Mouse (Mus musculus): Measurements from ENCODE around the gene Vipas39. TPM values are rescaled to one million over a fixed set of nuclear protein-coding genes. Genes with fewer than 3 reads are reported as not detected.

Gene Vipas39
- polyA plus RNA-seq, 1 experiment: 23.7 TPM

- Histone ChIP-seq H3K4me3 (replicated peaks; ENCODE audit: control insufficient read depth, low read depth, low read length) (no peak overlapping the region), H3K27ac (ENCODE audit: control insufficient read depth, insufficient read depth, low read depth, low read length, poor library complexity) (no peak overlapping the region), H3K4me1 (ENCODE audit: control insufficient read depth, insufficient read depth, low read length) (no peaks in the 10 kb centered on the region; the same call in 1 of the 2 replicates)
- 59% methylated on average over 6 of the region's 6 CpGs for WGBS
- TF ChIP-seq POLR2A (IDR thresholded peaks at IDR 0.05; ENCODE audit: borderline replicate concordance, control insufficient read depth, low read depth, low read length) (no peak), CTCF (IDR thresholded peaks at IDR 0.05; ENCODE audit: control insufficient read depth, insufficient read depth, low read length) (no peak)
Observed at GRCm38 (mm10) chr12:87198792-87199191, 67.3 kb downstream of the Vipas39 start.

- no peak overlapping the region for H3K27ac ChIP-seq (ENCODE audit: control insufficient read depth, insufficient read depth, low read depth, low read length, poor library complexity)
Observed at GRCm38 (mm10) chr12:87196310-87196709, 69.7 kb downstream of the Vipas39 start.

GRCm38 (mm10) chr12:87195069-87195468 lies 71.0 kb downstream of the Vipas39 start:
- TF ChIP-seq CTCF (IDR thresholded peaks at IDR 0.05; ENCODE audit: control insufficient read depth, insufficient read depth, low read length) (no peak), POLR2A (IDR thresholded peaks at IDR 0.05; ENCODE audit: borderline replicate concordance, control insufficient read depth, low read depth, low read length) (no peak)
- Histone ChIP-seq H3K27ac (ENCODE audit: control insufficient read depth, insufficient read depth, low read depth, low read length, poor library complexity) (no peak overlapping the region), H3K4me1 (ENCODE audit: control insufficient read depth, insufficient read depth, low read length) (peaks cover 2% of the 10 kb centered on the region; the same call in 1 of the 2 replicates), H3K4me3 (replicated peaks; ENCODE audit: control insufficient read depth, low read depth, low read length) (no peak overlapping the region)
- 88% methylated on average over 1 of the region's 1 CpGs for WGBS

More at GRCm38 (mm10) chr12:87196310-87196709, 69.7 kb downstream of the Vipas39 start:
- H3K4me3 ChIP-seq (replicated peaks; ENCODE audit: control insufficient read depth, low read depth, low read length): no peak overlapping the region
- TF ChIP-seq POLR2A (IDR thresholded peaks at IDR 0.05; ENCODE audit: borderline replicate concordance, control insufficient read depth, low read depth, low read length) (no peak), CTCF (IDR thresholded peaks at IDR 0.05; ENCODE audit: control insufficient read depth, insufficient read depth, low read length) (no peak)
- H3K4me1 ChIP-seq (ENCODE audit: control insufficient read depth, insufficient read depth, low read length): peaks cover 2% of the 10 kb centered on the region; the same call in 1 of the 2 replicates

GRCm38 (mm10) chr12:87193008-87193407 lies 73.0 kb downstream of the Vipas39 start:
- Histone ChIP-seq H3K4me3 (replicated peaks; ENCODE audit: control insufficient read depth, low read depth, low read length) (no peak overlapping the region), H3K27ac (ENCODE audit: control insufficient read depth, insufficient read depth, low read depth, low read length, poor library complexity) (no peak overlapping the region; the same call in none of the 2 replicates), H3K4me1 (ENCODE audit: control insufficient read depth, insufficient read depth, low read length) (peaks cover 2% of the 10 kb centered on the region; the same call in 1 of the 2 replicates)
- WGBS: 28% methylated on average over 3 of the region's 3 CpGs
- TF ChIP-seq CTCF (IDR thresholded peaks at IDR 0.05; ENCODE audit: control insufficient read depth, insufficient read depth, low read length) (no peak), POLR2A (IDR thresholded peaks at IDR 0.05; ENCODE audit: borderline replicate concordance, control insufficient read depth, low read depth, low read length) (no peak)

Other genes with a start within 250 kb of the Vipas39 start
- gene Tmem63c, start 244.9 kb downstream of the Vipas39 start, polyA plus RNA-seq (2011; ENCODE audit: insufficient read depth, insufficient read length, low replicate concordance, missing spikeins): not detected in 2 replicates
- gene Ngb, start 163.7 kb downstream of the Vipas39 start, polyA plus RNA-seq (2011; ENCODE audit: insufficient read depth, insufficient read length, low replicate concordance, missing spikeins): not detected in 2 replicates
- 14.7 and 25.1 TPM in 2 replicates for gene Gstz1, start 119.1 kb downstream of the Vipas39 start, polyA plus RNA-seq (2011; ENCODE audit: insufficient read depth, insufficient read length, low replicate concordance, missing spikeins)
- gene Pomt2, start 118.3 kb downstream of the Vipas39 start, polyA plus RNA-seq (2011; ENCODE audit: insufficient read depth, insufficient read length, low replicate concordance, missing spikeins): 1.4 and 3.4 TPM in 2 replicates
- gene Samd15, start 66.5 kb downstream of the Vipas39 start, polyA plus RNA-seq (2011; ENCODE audit: insufficient read depth, insufficient read length, low replicate concordance, missing spikeins): not detected in 2 replicates
- gene Tmed8, start 65.8 kb downstream of the Vipas39 start, polyA plus RNA-seq (2011; ENCODE audit: insufficient read depth, insufficient read length, low replicate concordance, missing spikeins): 2.2 and 5.0 TPM in 2 replicates
- gene Noxred1, start 27.5 kb downstream of the Vipas39 start, polyA plus RNA-seq (2011; ENCODE audit: insufficient read depth, insufficient read length, low replicate concordance, missing spikeins): 2.6 TPM in 1 of 2 replicates, not detected in the other
- 49.0 and 74.4 TPM in 2 replicates for gene Ahsa1, start 223 bp upstream of the Vipas39 start, polyA plus RNA-seq (2011; ENCODE audit: insufficient read depth, insufficient read length, low replicate concordance, missing spikeins)
- gene Ism2, start 33.4 kb upstream of the Vipas39 start, polyA plus RNA-seq (2011; ENCODE audit: insufficient read depth, insufficient read length, low replicate concordance, missing spikeins): not detected in 2 replicates
- 10.7 and 31.6 TPM in 2 replicates for gene Sptlc2, start 122.1 kb upstream of the Vipas39 start, polyA plus RNA-seq (2011; ENCODE audit: insufficient read depth, insufficient read length, low replicate concordance, missing spikeins)
- gene Slirp, start 177.6 kb upstream of the Vipas39 start, polyA plus RNA-seq (2011; ENCODE audit: insufficient read depth, insufficient read length, low replicate concordance, missing spikeins): 67.6 and 160 TPM in 2 replicates
- gene Alkbh1, start 177.8 kb upstream of the Vipas39 start, polyA plus RNA-seq (2011; ENCODE audit: insufficient read depth, insufficient read length, low replicate concordance, missing spikeins): 11.1 and 19.8 TPM in 2 replicates
- 30.9 and 48.6 TPM in 2 replicates for gene Snw1, start 206.0 kb upstream of the Vipas39 start, polyA plus RNA-seq (2011; ENCODE audit: insufficient read depth, insufficient read length, low replicate concordance, missing spikeins)
- not detected in 2 replicates for gene Gm5788, start 228.5 kb upstream of the Vipas39 start, polyA plus RNA-seq (2011; ENCODE audit: insufficient read depth, insufficient read length, low replicate concordance, missing spikeins)
- not detected in 2 replicates for gene Gm8300, start 248.1 kb upstream of the Vipas39 start, polyA plus RNA-seq (2011; ENCODE audit: insufficient read depth, insufficient read length, low replicate concordance, missing spikeins)